Mouse (Mus musculus) bone marrow, adult 2 months (tissue): Measurements from ENCODE around the gene Wdr90.
A peak's percentile ranks its signal among the peaks of the same experiment; 100 is the strongest.

Experiments
- CTCF ChIP-seq: fragments of 200-500 bp; IDR thresholded peaks from 2 replicates; pipeline ENCODE4 v1.5.1; 2011; ENCODE audit warnings: low read length, control low read depth; ENCODE audit not compliant: control insufficient read depth, insufficient read depth
- POLR2A ChIP-seq: fragments of 200-500 bp; IDR thresholded peaks from 2 replicates; pipeline ENCODE4 v1.6.1; 2011; ENCODE audit warnings: low read depth, mild to moderate bottlenecking, control low read depth, low read length, borderline replicate concordance; ENCODE audit not compliant: control insufficient read depth

DNA sequence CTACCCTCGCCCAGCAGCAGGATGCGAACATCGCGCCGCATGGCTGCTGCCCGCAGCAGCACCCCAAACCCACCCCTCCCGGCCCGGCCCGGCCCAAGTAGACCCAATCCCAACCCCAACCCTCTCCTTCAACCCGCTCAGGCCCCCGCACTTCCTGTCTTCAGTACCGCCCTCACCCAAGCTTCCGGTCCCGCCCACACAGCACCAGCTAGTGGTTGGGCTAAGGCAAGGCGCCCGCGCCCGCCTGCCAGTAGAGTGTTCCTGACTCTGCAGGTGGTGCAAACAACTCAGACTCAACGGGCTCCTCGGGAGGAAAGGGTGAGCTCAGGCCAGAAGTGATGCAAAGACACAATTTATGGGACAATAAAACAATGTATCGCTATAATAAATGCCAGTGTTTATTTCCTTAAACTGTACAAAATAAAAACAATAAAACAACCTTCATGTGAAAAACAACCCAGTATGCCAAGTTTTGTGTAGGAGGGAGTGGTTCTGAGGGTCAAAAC is 16.9 kb downstream of the Wdr90 start, which contains the start of gene Rhot2:
- TF ChIP-seq CTCF = peak; percentile 44; the same call in 1 of the 2 replicates
- TF ChIP-seq POLR2A = peak; percentile 68; the same call in 1 of the 2 replicates
